Mouse (Mus musculus) kidney, embryonic 14.5 days (tissue): ENCODE measurements at regions not wholly inside any gene's neighbourhood (a gene's known extent, or its start where the extent isn't known, plus 50 kb on each side); places are given as distances from the start of the nearest gene placed in this dataset.

Experiments used
- ATAC-seq: fragments of 200-750 bp; cut with Nextera tagmentation; 2 replicates; pipeline ENCODE4 v1.8.0; 2017; ENCODE audit warnings: moderate number of reproducible peaks, mild to moderate bottlenecking, moderate TSS enrichment, moderate library complexity; ENCODE audit not compliant: low FRiP score, low TSS enrichment
- H3K27ac ChIP-seq: fragments of 300-500 bp; sonication (generic); 2 replicates; pipeline ENCODE4 v1.5.1; 2014; ENCODE audit warnings: low read depth, mild to moderate bottlenecking, low read length, moderate library complexity, mixed read lengths
- H3K27me3 ChIP-seq: fragments of 300-500 bp; sonication (generic); 2 replicates; pipeline ENCODE4 v1.6.1; 2014; ENCODE audit warnings: mild to moderate bottlenecking, low read length; ENCODE audit not compliant: control insufficient read depth, insufficient read depth
- H3K36me3 ChIP-seq: fragments of 300-500 bp; sonication (generic); 2 replicates; pipeline ENCODE4 v1.6.1; 2014; ENCODE audit warnings: low read length, mixed read lengths; ENCODE audit not compliant: control insufficient read depth, insufficient read depth
- H3K4me1 ChIP-seq: fragments of 300-500 bp; sonication (generic); 2 replicates; pipeline ENCODE4 v1.6.1; 2014; ENCODE audit warnings: low read length, mixed read lengths; ENCODE audit not compliant: control insufficient read depth, insufficient read depth
- H3K4me2 ChIP-seq: fragments of 300-500 bp; sonication (generic); replicated peaks from 2 replicates; pipeline ENCODE4 v1.6.1; 2014; ENCODE audit warnings: low read depth, mild to moderate bottlenecking, low read length
- H3K4me3 ChIP-seq: fragments of 300-500 bp; sonication (generic); 2 replicates; pipeline ENCODE4 v1.5.1; 2014; ENCODE audit warnings: mild to moderate bottlenecking, low read length
- H3K9ac ChIP-seq: fragments of 300-500 bp; sonication (generic); 2 replicates; pipeline ENCODE4 v1.6.1; 2014; ENCODE audit warnings: low read depth, mild to moderate bottlenecking, low read length, moderate library complexity
- H3K9me3 ChIP-seq: fragments of 300-500 bp; sonication (generic); 2 replicates; pipeline ENCODE4 v1.6.1; 2016; ENCODE audit warnings: low read length; ENCODE audit not compliant: control insufficient read depth
- WGBS: fragments of 180-500 bp; shearing (Covaris S2); extraction: QIAGEN DNeasy Blood & Tissue Kit; methylation state at CpG from one replicate; pipeline ENCODE4 v1.1.7; 2014; 5-methylcytosine and 5-hydroxymethylcytosine counted together

- peak; percentile 86 for ATAC-seq
- no peaks in the 10 kb centered on the region for H3K27me3 ChIP-seq
- peak overlapping the region; percentile 57; the same call in 1 of the 2 replicates for H3K27ac ChIP-seq
- H3K36me3 ChIP-seq: no peaks in the 10 kb centered on the region
- no peaks in the 10 kb centered on the region for H3K9me3 ChIP-seq
- peaks cover 30% of the 10 kb centered on the region for H3K4me1 ChIP-seq
- 6% methylated on average over 8 of the region's 8 CpGs for WGBS
- no peak overlapping the region for H3K4me2 ChIP-seq
- H3K9ac ChIP-seq: no peak overlapping the region
- no peak overlapping the region for H3K4me3 ChIP-seq
Measured at GRCm38 (mm10) chr11:84660877-84661276, 135.5 kb upstream of the Lhx1 start.

- 28% methylated on average over 7 of the region's 7 CpGs for WGBS
- peak; percentile 88 for ATAC-seq
- peaks cover 30% of the 10 kb centered on the region for H3K4me1 ChIP-seq
Measured at GRCm38 (mm10) chr11:84659370-84659937, 134.1 kb upstream of the Lhx1 start.

GRCm38 (mm10) chr11:84653481-84653880 lies 128.1 kb upstream of the Lhx1 start:
- no peaks in the 10 kb centered on the region for H3K36me3 ChIP-seq
- no peak overlapping the region for H3K9ac ChIP-seq
- no peak overlapping the region for H3K4me2 ChIP-seq
- no peaks in the 10 kb centered on the region for H3K27me3 ChIP-seq
- H3K9me3 ChIP-seq: no peaks in the 10 kb centered on the region
- H3K4me3 ChIP-seq: no peak overlapping the region
- ATAC-seq: no peak
- 0 out of 2 replicates have a peak, but pooled peaks cover 5% of the 10 kb centered on the region for H3K4me1 ChIP-seq
- no peak overlapping the region for H3K27ac ChIP-seq
- WGBS: 42% methylated on average over 8 of the region's 8 CpGs

More at GRCm38 (mm10) chr11:84659370-84659937, 134.1 kb upstream of the Lhx1 start:
- no peaks in the 10 kb centered on the region for H3K27me3 ChIP-seq
- no peak overlapping the region for H3K4me3 ChIP-seq
- H3K27ac ChIP-seq: peak overlapping the region; percentile 39; the same call in 1 of the 2 replicates
- no peak overlapping the region for H3K9ac ChIP-seq
- H3K9me3 ChIP-seq: no peaks in the 10 kb centered on the region
- no peaks in the 10 kb centered on the region for H3K36me3 ChIP-seq
- no peak overlapping the region; the same call in 1 of the 2 replicates for H3K4me2 ChIP-seq

- ATAC-seq: no peak
- Histone ChIP-seq H3K27ac (no peak overlapping the region), H3K4me1 (no peaks in the 10 kb centered on the region), H3K4me3 (no peak overlapping the region), H3K4me2 (no peak overlapping the region), H3K36me3 (no peaks in the 10 kb centered on the region), H3K9ac (no peak overlapping the region), H3K27me3 (no peaks in the 10 kb centered on the region), H3K9me3 (0 out of 2 replicates have a peak, but pooled peaks cover 4% of the 10 kb centered on the region)
- WGBS: 95% methylated on average over 5 of the region's 5 CpGs
Measured at GRCm38 (mm10) chr11:84648899-84649298, 123.6 kb upstream of the Lhx1 start.

- 94% methylated on average over 5 of the region's 5 CpGs for WGBS
Measured at GRCm38 (mm10) chr11:84647104-84647503, 121.8 kb upstream of the Lhx1 start.

GRCm38 (mm10) chr11:84643107-84643372 lies 117.7 kb upstream of the Lhx1 start:
- H3K4me1 ChIP-seq: peaks cover 1% of the 10 kb centered on the region; the same call in 1 of the 2 replicates
- no peak for ATAC-seq
- H3K27ac ChIP-seq: no peak overlapping the region
- peak overlapping the region; percentile 41 for H3K4me3 ChIP-seq
- peaks cover 19% of the 10 kb centered on the region; the same call in 1 of the 2 replicates for H3K27me3 ChIP-seq
- no peaks in the 10 kb centered on the region for H3K36me3 ChIP-seq
- 34% methylated on average over 5 of the region's 5 CpGs for WGBS
- H3K9ac ChIP-seq: no peak overlapping the region
- H3K4me2 ChIP-seq: peak overlapping the region; percentile 69; the same call in 1 of the 2 replicates
- H3K9me3 ChIP-seq: 0 out of 2 replicates have a peak, but pooled peaks cover 4% of the 10 kb centered on the region

More at GRCm38 (mm10) chr11:84647104-84647503, 121.8 kb upstream of the Lhx1 start:
- no peaks in the 10 kb centered on the region for H3K36me3 ChIP-seq
- H3K27me3 ChIP-seq: peaks cover 3% of the 10 kb centered on the region; the same call in 1 of the 2 replicates
- H3K4me2 ChIP-seq: no peak overlapping the region
- H3K4me3 ChIP-seq: no peak overlapping the region
- H3K9ac ChIP-seq: no peak overlapping the region
- no peak for ATAC-seq
- no peak overlapping the region for H3K27ac ChIP-seq
- H3K9me3 ChIP-seq: 0 out of 2 replicates have a peak, but pooled peaks cover 4% of the 10 kb centered on the region
- H3K4me1 ChIP-seq: no peaks in the 10 kb centered on the region

- peak overlapping the region; percentile 69 for H3K4me2 ChIP-seq
- H3K27me3 ChIP-seq: peaks cover 19% of the 10 kb centered on the region; the same call in 1 of the 2 replicates
- peak overlapping the region; percentile 41 for H3K4me3 ChIP-seq
- no peaks in the 10 kb centered on the region for H3K36me3 ChIP-seq
- H3K4me1 ChIP-seq: peaks cover 4% of the 10 kb centered on the region; the same call in 1 of the 2 replicates
- WGBS: 2% methylated on average over 67 of the region's 67 CpGs
- H3K9me3 ChIP-seq: 0 out of 2 replicates have a peak, but pooled peaks cover 4% of the 10 kb centered on the region
- H3K9ac ChIP-seq: peak overlapping the region; percentile 57
- no peak overlapping the region for H3K27ac ChIP-seq
- ATAC-seq: peak; percentile 76
Measured at GRCm38 (mm10) chr11:84642300-84643106, 117.2 kb upstream of the Lhx1 start.

GRCm38 (mm10) chr11:84641601-84642000 lies 116.3 kb upstream of the Lhx1 start:
- 13% methylated on average over 5 of the region's 5 CpGs for WGBS
- H3K4me2 ChIP-seq: peak overlapping the region; percentile 69; the same call in 1 of the 2 replicates
- H3K9ac ChIP-seq: peak overlapping the region; percentile 57; the same call in 1 of the 2 replicates
- H3K36me3 ChIP-seq: no peaks in the 10 kb centered on the region
- no peak for ATAC-seq
- H3K4me1 ChIP-seq: peaks cover 7% of the 10 kb centered on the region; the same call in 1 of the 2 replicates
- H3K27me3 ChIP-seq: peaks cover 19% of the 10 kb centered on the region; the same call in 1 of the 2 replicates
- no peak overlapping the region for H3K27ac ChIP-seq
- no peak overlapping the region for H3K4me3 ChIP-seq
- no peaks in the 10 kb centered on the region for H3K9me3 ChIP-seq

GRCm38 (mm10) chr11:84638353-84638752 lies 113.0 kb upstream of the Lhx1 start:
- H3K4me1 ChIP-seq: peaks cover 7% of the 10 kb centered on the region; the same call in 1 of the 2 replicates
- H3K27ac ChIP-seq: no peak overlapping the region
- H3K27me3 ChIP-seq: peaks cover 19% of the 10 kb centered on the region; the same call in 1 of the 2 replicates
- H3K9me3 ChIP-seq: no peaks in the 10 kb centered on the region
- no peak overlapping the region for H3K4me3 ChIP-seq
- WGBS: 16% methylated on average over 9 of the region's 9 CpGs
- ATAC-seq: no peak
- no peaks in the 10 kb centered on the region for H3K36me3 ChIP-seq
- H3K4me2 ChIP-seq: no peak overlapping the region
- no peak overlapping the region for H3K9ac ChIP-seq
